ENCODE assay signal across 15 mouse cellular contexts in genomic region chr6:93257130-93257841, GRCm38 (mm10).
DNase-seq lines count a peak whose midpoint lies in the region; ATAC-seq and TF ChIP-seq lines count a peak whose summit lies in the region.
"Had no signal": no experiment of that assay in that cellular context is flagged by ENCODE, and none has a peak within 500 bp of the region (broad histone marks: within the 10 kb centered on the region; RNA-seq: fewer than 3 reads in every experiment).

No protein-coding gene starts in this region.

- peak; percentile 83 for TF ChIP-seq EP300 in lung, postnatal 0 days (IDR thresholded peaks at IDR 0.05)

- intact Hi-C loops in heart, postnatal 25 days (cut with DNase I), result no loop called here

- no peak overlapping the region for H3K9ac ChIP-seq in lung, postnatal 0 days (replicated peaks; ENCODE audit: low read depth)
- no peak overlapping the region for H3K9ac ChIP-seq in heart, embryonic 13.5 days
- H3K9ac ChIP-seq: embryonic facial prominence, embryonic 13.5 days; forebrain, embryonic 15.5 days; hindbrain, embryonic 14.5 days; neural tube, embryonic 15.5 days had no signal

- peak; percentile 85 for ATAC-seq in lung, postnatal 0 days
- no peak for ATAC-seq in heart, embryonic 13.5 days (ENCODE audit: extremely low read depth, insufficient number of reproducible peaks, low FRiP score, low TSS enrichment)
- ATAC-seq: forebrain, embryonic 15.5 days had no signal

- no peaks in the 10 kb centered on the region for H3K9me3 ChIP-seq in lung, postnatal 0 days (ENCODE audit: low read length)
- H3K9me3 ChIP-seq in heart, embryonic 13.5 days, result no peaks in the 10 kb centered on the region
- H3K9me3 ChIP-seq: embryonic facial prominence, embryonic 13.5 days; forebrain, embryonic 15.5 days; neural tube, embryonic 15.5 days had no signal

- no peaks in the 10 kb centered on the region for H3K27me3 ChIP-seq in lung, postnatal 0 days (replicated peaks; ENCODE audit: insufficient read depth, low read length)
- H3K27me3 ChIP-seq in heart, embryonic 13.5 days (replicated peaks), result no peaks in the 10 kb centered on the region
- H3K27me3 ChIP-seq: embryonic facial prominence, embryonic 13.5 days; forebrain, embryonic 15.5 days; neural tube, embryonic 15.5 days had no signal

- 37% methylated on average over 5 of the region's 5 CpGs for WGBS in lung, postnatal 0 days
- WGBS in heart, embryonic 13.5 days, result 30% methylated on average over 5 of the region's 5 CpGs

- peak; percentile 50 for DNase-seq in heart, adult 8-10 months (ENCODE audit: low spot score)
- DNase-seq in heart, postnatal 25 days (ENCODE audit: low spot score), result no peak
- DNase-seq in lung, postnatal 0 days (ENCODE audit: low spot score), result peak; percentile 79
- DNase-seq in lung, postnatal 10 days, result no peak
- DNase-seq in right cerebral cortex, adult 18-20 months, result no peak
- DNase-seq in cerebellum, postnatal 10 days, result no peak
- DNase-seq: adrenal gland, postnatal 14 days; gastrocnemius, postnatal 25 days; thymus, adult 2 months had no signal

- TF ChIP-seq CTCF in lung, postnatal 0 days (IDR thresholded peaks at IDR 0.05), result no peak

- H3K4me3 ChIP-seq in lung, postnatal 0 days (ENCODE audit: low read depth, low read length), result no peak overlapping the region
- H3K4me3 ChIP-seq in heart, embryonic 13.5 days, result no peak overlapping the region
- H3K4me3 ChIP-seq: embryonic facial prominence, embryonic 13.5 days; forebrain, embryonic 15.5 days; left cerebral cortex, adult 2 months; neural tube, embryonic 15.5 days had no signal

- H3K27ac ChIP-seq in lung, postnatal 0 days (ENCODE audit: low read length), result no peak overlapping the region
- H3K27ac ChIP-seq in heart, embryonic 13.5 days (replicated peaks), result peak overlapping the region; percentile 81
- H3K27ac ChIP-seq: embryonic facial prominence, embryonic 13.5 days; forebrain, embryonic 15.5 days; hindbrain, embryonic 14.5 days; left cerebral cortex, adult 2 months; neural tube, embryonic 15.5 days had no signal

- H3K4me2 ChIP-seq in lung, postnatal 0 days (replicated peaks; ENCODE audit: low read depth, low read length), result no peak overlapping the region
- no peak overlapping the region for H3K4me2 ChIP-seq in heart, embryonic 13.5 days
- H3K4me2 ChIP-seq: embryonic facial prominence, embryonic 13.5 days; forebrain, embryonic 15.5 days; hindbrain, embryonic 14.5 days; neural tube, embryonic 15.5 days had no signal

- no peaks in the 10 kb centered on the region for H3K4me1 ChIP-seq in lung, postnatal 0 days (ENCODE audit: insufficient read depth, low read depth, low read length)
- peaks cover 38% of the 10 kb centered on the region for H3K4me1 ChIP-seq in heart, embryonic 13.5 days
- H3K4me1 ChIP-seq: embryonic facial prominence, embryonic 13.5 days; forebrain, embryonic 15.5 days; neural tube, embryonic 15.5 days had no signal

- no peaks in the 10 kb centered on the region for H3K36me3 ChIP-seq in lung, postnatal 0 days (ENCODE audit: insufficient read depth, low read length)
- H3K36me3 ChIP-seq in heart, embryonic 13.5 days, result no peaks in the 10 kb centered on the region
- H3K36me3 ChIP-seq: embryonic facial prominence, embryonic 13.5 days; forebrain, embryonic 15.5 days; neural tube, embryonic 15.5 days had no signal

Comparison
In these comparisons a context has a peak if more than half of its experiments do, and no peak if none do; other contexts are left out.
1. DNase-seq: peak in heart, adult 8-10 months (single experiment) and lung, postnatal 0 days (single experiment); none in heart, postnatal 25 days (single experiment), lung, postnatal 10 days (single experiment), right cerebral cortex, adult 18-20 months (single experiment) and cerebellum, postnatal 10 days (0 of 2).